Mouse (Mus musculus): ENCODE results near the gene Chd3.
A peak's percentile ranks its signal among the peaks of the same experiment; 100 is the strongest.

Chd3 gene

GRCm38 (mm10) chr11:69406867-69407723 is 37.9 kb upstream of the Chd3 start:
- peak; percentile 18 for DNase-seq (ENCODE audit: low read depth, low spot score)

DNA sequence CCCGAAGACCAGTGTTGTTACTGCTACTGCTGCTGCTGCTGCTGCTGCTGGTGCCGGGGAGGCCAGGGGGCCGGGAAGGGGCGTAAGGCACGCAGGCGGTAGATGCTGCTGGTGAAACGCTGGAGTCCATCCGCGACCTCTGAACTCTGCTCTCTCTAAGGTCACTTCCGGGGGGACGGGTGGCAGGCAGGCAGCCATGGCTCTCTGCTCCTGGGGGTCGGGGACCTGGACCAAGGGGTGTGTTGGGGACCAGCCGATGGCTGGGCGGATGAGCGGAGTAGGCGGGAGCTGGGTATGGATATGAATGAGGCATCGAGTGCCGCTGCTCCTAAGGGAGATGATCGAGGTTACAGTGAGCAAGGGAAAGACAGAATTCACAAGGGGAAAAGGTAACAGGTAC is 37.1 kb upstream of the Chd3 start:
- DNase-seq (ENCODE audit: low read depth, low spot score), result peak; percentile 18

- DNase-seq (ENCODE audit: low read depth, low spot score), result peak; percentile 19
Measured at GRCm38 (mm10) chr11:69405397-69406200, 36.4 kb upstream of the Chd3 start.

- no peak for DNase-seq (ENCODE audit: low read depth, low spot score)
Measured at GRCm38 (mm10) chr11:69404595-69405396, 35.6 kb upstream of the Chd3 start.

DNA sequence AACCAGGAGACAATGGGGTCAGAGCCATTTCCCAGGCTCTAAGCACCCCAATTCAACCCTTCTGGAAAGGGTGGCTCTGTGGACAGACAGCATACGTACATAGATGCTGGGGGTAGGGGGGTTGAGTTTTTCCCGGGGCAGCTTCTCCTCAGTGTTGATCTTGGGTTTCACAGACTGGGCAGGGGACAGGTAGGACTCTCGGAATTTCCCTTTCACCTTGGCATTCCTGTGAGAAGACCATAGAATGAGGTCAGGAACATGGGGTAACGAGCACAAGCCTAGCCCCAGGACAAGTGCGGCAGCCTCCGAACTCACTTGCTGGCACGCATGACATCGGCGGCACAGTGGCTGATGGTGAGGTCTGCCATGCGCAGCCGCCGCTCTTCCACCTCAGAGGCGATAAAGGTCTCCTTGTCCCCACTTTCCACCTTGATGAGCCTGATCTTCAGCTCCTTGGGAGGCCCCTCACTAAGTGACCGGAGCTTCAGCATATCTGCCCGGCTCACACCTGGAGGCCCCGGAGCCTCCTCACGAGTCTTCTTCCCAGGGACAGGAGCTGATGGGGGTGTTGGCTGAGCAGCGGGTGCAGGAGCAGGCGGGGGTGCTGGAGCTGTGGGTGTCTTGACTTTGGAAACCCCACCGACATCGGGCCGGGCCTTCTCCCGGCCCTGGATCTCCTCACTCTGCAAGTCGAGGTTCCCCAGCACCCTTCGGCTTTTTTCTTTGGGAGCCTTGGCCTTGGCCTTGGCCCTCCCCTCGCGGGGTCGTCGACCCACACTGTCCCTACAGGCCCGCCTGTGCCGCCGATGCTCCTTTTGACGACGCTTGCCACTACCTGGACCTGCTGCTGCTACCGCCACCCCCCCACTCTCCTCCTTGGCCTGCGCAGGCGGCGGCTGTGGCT is 34.7 kb upstream of the Chd3 start:
- DNase-seq (ENCODE audit: low read depth, low spot score), result peak; percentile 25

GRCm38 (mm10) chr11:69401987-69402386 is 32.8 kb upstream of the Chd3 start:
- DNase-seq (ENCODE audit: low read depth, low spot score), result peak; percentile 29

GRCm38 (mm10) chr11:69401210-69401637 is 32.0 kb upstream of the Chd3 start:
- peak; percentile 98 for DNase-seq (ENCODE audit: low read depth, low spot score)

- peak; percentile 32 for DNase-seq (ENCODE audit: low read depth, low spot score)
Measured at GRCm38 (mm10) chr11:69400083-69400850, 31.1 kb upstream of the Chd3 start.

DNA sequence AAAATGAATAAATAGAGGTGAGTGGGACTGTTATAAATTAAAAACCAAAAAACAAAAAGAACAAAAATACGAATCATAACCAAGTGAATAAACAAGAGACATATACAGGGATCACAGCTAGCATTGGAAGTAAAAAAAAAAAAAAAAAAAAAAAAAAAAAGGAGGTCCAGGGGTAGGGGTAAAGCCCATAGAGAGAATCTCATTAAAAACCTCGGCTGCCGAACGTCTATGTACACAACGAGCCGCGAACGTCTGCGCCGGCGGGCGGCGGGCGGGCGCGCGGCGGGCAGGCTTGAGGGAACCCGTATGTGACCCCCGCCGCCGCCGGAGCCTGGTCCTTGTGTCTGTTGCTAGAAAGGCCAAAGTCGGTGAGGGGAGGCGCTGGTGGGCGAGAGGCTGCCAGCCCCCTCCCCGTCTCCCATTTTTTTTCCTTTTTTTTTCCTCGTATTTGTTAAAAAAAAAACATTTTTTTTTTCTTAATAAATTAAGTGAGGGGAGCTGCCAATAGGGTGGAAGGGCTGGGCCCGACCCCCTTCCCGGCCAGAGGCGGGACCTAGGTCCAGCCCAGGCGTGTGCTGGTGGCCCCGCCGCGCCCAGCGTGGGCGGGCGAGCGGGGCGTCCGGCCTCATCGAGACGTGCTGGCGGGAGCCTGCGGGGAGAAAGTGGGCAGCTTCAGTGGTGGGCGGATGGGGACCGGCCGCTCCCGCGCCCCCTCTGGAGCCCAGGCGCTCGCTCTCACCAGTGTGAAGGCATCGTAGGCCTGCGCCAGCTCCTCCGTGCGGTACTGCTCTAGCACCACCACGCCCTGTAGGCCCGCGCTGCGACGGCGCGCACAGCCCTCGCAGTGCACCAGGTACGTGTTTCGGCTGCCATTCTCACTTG is 30.2 kb upstream of the Chd3 start:
- peak; percentile 25 for DNase-seq (ENCODE audit: low read depth, low spot score)

GRCm38 (mm10) chr11:69398486-69399200 is 29.4 kb upstream of the Chd3 start:
- DNase-seq (ENCODE audit: low read depth, low spot score), result peak; percentile 17

DNA sequence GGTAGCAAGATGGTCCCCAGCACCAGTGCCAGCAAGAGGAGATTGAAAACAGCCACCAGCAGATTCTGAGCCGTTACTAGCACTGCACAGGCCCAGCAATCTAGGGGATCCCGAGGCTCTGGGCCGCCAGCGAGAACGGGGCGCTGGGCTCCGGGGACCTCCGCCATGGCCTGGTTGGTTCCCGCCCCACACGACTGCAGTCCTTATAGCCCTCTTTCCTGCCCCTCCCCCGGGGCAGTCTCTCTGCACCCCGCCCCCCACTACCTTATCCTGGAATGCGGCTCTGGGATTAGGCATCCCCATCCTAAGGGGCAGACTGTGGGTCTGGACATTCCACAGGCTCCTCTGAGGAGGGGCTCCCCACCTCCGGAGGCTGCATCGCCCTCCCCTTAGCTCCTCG is 28.9 kb upstream of the Chd3 start, which contains the start of gene Tmem88:
Tmem88 (minus strand) TSS at position 176 of the 400 bp plus-strand sequence.
- no peak for DNase-seq (ENCODE audit: low read depth, low spot score)

DNA sequence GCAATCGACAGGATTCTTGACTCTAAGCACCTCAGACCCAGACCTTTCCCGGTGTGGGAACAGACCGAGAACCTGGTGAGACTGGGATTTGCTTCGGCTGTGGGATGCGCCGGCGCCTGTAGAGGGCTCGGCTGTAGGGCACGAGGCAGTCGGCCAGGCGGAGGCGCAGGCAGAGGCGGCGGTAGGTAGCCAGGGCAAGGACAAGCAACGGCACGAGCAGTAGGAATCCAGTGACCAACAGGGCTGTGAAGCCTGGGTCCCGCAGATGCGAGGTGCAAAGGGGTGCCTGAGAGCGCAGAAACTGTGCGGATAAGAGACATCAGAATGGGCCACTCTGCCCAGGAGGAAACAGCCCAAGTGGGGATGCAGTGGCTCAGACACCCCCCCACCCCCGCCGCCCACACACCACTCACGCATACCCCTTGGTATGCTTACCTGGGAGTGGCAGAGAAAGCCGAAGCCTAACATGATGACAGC is 28.4 kb upstream of the Chd3 start:
- peak; percentile 27 for DNase-seq (ENCODE audit: low read depth, low spot score)

DNA sequence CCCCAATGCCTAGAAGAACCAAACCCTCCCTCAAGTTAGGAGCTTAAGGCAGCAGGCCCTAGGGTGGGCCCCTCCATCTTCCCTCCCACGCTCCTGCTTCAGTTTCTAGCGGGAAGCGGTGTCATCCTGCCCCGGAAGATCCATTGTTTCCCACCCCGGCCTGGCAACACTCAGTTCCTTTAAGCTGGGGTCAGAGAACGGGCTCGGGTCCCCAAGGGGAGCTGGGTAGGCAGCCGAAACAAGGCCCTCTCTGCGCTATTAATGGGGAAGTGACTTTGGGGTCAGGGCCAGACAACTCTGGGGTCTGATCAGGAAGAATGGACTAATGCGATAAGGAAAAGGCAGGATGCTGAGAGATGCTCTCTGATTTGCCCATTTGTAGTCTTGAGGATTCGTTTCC is 27.6 kb upstream of the Chd3 start:
- DNase-seq (ENCODE audit: low read depth, low spot score), result no peak

GRCm38 (mm10) chr11:69395634-69396373 is 26.6 kb upstream of the Chd3 start:
- DNase-seq (ENCODE audit: low read depth, low spot score), result peak; percentile 98

GRCm38 (mm10) chr11:69395235-69395633 is 26.0 kb upstream of the Chd3 start, which contains the start of the genes Naa38 and Cyb5d1:
TSS of gene Naa38 (plus strand) at chr11:69395487.
TSS of gene Cyb5d1 (minus strand) at chr11:69395631.
- peak; percentile 90 for DNase-seq (ENCODE audit: low read depth, low spot score)

DNA sequence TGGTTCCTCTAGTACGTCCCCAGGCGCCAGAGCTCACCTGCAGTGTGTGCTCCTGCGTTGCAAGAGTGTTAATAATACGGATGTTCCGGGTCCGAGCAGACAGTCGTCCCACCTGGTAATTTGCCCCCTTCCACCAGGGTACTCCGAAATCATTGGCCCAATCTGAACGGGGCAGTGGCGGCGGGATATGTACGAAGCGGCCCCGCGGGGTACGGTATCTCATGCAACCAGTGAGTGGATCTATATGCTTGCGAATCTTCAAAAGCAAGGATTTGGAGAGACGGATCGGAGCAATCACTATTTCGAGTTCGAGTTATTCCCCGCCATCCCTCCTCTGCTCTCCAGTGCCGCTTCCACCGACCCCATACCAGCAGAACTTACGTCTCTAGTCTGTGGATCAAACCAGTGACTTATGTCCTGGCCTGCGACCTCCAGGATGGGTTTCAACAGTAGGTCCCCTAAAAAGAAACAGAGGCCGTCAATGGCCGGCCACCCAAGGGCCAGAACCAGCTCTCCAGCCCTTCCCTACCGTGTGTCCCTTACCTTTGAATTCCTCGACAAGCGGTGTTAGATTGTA is 25.5 kb upstream of the Chd3 start:
- DNase-seq (ENCODE audit: low read depth, low spot score), result peak; percentile 49

Measured in CD4-positive, CD25-positive, alpha-beta regulatory T cell, adult 2 months (primary cell).